ENCODE assay signal across 18 mouse cellular contexts in the genomic region with DNA sequence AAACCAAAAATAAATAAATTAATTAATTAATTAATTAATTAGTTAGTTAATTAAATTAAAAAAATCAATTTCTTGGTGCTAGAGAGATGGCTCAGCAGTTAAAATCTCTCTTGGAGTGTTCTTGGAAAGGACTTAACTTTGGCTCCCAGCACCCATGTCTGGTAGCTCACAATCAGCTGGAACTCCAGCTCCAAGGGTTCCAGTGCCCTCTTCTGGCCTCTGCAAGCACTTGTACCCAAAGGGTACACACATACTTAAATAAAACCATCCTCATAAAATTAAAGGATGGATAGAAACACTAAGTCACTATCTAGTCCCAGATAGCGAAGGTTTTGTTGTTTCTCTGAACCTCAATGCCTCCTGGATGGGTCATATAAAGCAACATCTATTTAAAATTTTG. TPM values are rescaled to one million over a fixed set of nuclear protein-coding genes. Genes with fewer than 3 reads are reported as not detected.
DNase-seq lines count a peak whose midpoint lies in the region; ATAC-seq and TF ChIP-seq lines count a peak whose summit lies in the region.
"Had no signal": no experiment of that assay in that cellular context is flagged by ENCODE, and none has a peak within 500 bp of the region (broad histone marks: within the 10 kb centered on the region; RNA-seq: fewer than 3 reads in every experiment).

No protein-coding gene starts in this region.

- H3K27me3 ChIP-seq in thymus, adult 2 months (ENCODE audit: control insufficient read depth, insufficient read depth, low read length) = no peaks in the 10 kb centered on the region
- H3K27me3 ChIP-seq: embryonic facial prominence, embryonic 12.5 days; hindbrain, embryonic 12.5 days had no signal

- peak; percentile 5 for DNase-seq in CD4-positive, CD25-positive, alpha-beta regulatory T cell, adult 2 months (ENCODE audit: low read depth, low spot score)
- no peak for DNase-seq in layer of hippocampus, adult 2 months (ENCODE audit: low spot score in 2 of 2)
- no peak for DNase-seq in layer of hippocampus, adult 9-10 months (ENCODE audit: low spot score)
- DNase-seq in thymus, postnatal 14 days = peak; percentile 57
- DNase-seq in thymus, adult 2 months = no peak
- DNase-seq in left cerebral cortex, adult 9 months (ENCODE audit: low spot score in 2 of 2) = no peak
- DNase-seq: adrenal gland, adult 2 months; cerebellum, adult 11-12 months; cerebellum, postnatal 25 days; heart, postnatal 10 days; right cerebral cortex, adult 18-20 months had no signal

- no peak overlapping the region for H3K27ac ChIP-seq in layer of hippocampus, adult 2 months
- H3K27ac ChIP-seq in thymus, adult 2 months (ENCODE audit: control insufficient read depth, insufficient read depth, low read length) = no peak overlapping the region
- H3K27ac ChIP-seq: embryonic facial prominence, embryonic 12.5 days; hindbrain, embryonic 12.5 days had no signal

- H3K4me1 ChIP-seq in thymus, adult 2 months (replicated peaks; ENCODE audit: control insufficient read depth, insufficient read depth, low read length) = peaks cover 15% of the 10 kb centered on the region
- H3K4me1 ChIP-seq: embryonic facial prominence, embryonic 12.5 days; hindbrain, embryonic 12.5 days had no signal

- no peak for TF ChIP-seq POLR2A in thymus, adult 2 months (IDR thresholded peaks at IDR 0.05; ENCODE audit: control insufficient read depth, extremely low read depth, insufficient read depth, low read length, poor library complexity)

- WGBS in thymus, adult 2 months = 95% methylated on average over 1 of the region's 1 CpGs

- ATAC-seq in CD4-positive, CD25-positive, alpha-beta regulatory T cell, adult 4 months = no peak
- no peak for ATAC-seq in activated CD4-positive, CD25-positive, alpha-beta regulatory T cell, adult 4 months
- ATAC-seq: forebrain, embryonic 16.5 days; inflammation-experienced regulatory T-cells, adult 6 months; lung, postnatal 0 days had no signal

- no peak overlapping the region for H3K4me3 ChIP-seq in layer of hippocampus, adult 2 months
- no peak overlapping the region for H3K4me3 ChIP-seq in thymus, adult 2 months (ENCODE audit: control insufficient read depth, insufficient read depth, low read length)
- H3K4me3 ChIP-seq: embryonic facial prominence, embryonic 12.5 days; hindbrain, embryonic 12.5 days had no signal

- no peaks in the 10 kb centered on the region for H3K36me3 ChIP-seq in thymus, adult 2 months (ENCODE audit: control insufficient read depth, insufficient read depth, low read length)
- H3K36me3 ChIP-seq: embryonic facial prominence, embryonic 12.5 days; hindbrain, embryonic 12.5 days had no signal

- peak; percentile 42 for TF ChIP-seq CTCF in layer of hippocampus, adult 2 months (conservative IDR thresholded peaks at IDR 0.05)
- no peak for TF ChIP-seq CTCF in thymus, adult 2 months (IDR thresholded peaks at IDR 0.05; ENCODE audit: borderline replicate concordance, control insufficient read depth, extremely low read depth, insufficient read depth, low read length, poor library complexity)

RNA-seq across cellular contexts. Expression of a gene that starts 8.5 kb away (rescaled TPM):
- polyA plus RNA-seq in CD4-positive, CD25-positive, alpha-beta regulatory T cell, adult 4 months (2017; shearing (Covaris generic)) = 10 to 100 TPM; 59.3 to 94.3 TPM
- total RNA-seq in layer of hippocampus, adult 2 months (2021) = 10 to 100 TPM; 19.8 to 20.9 TPM
- 56.2 and 69.8 TPM in 2 replicates for polyA plus RNA-seq in thymus, adult 2 months (2012; rRNA removed)
- 10 to 100 TPM; 32.1 to 37.2 TPM for polyA plus RNA-seq in activated CD4-positive, CD25-positive, alpha-beta regulatory T cell, adult 4 months (2017; shearing (Covaris generic))

RNA-seq across cellular contexts. Expression of a gene that starts 43.4 kb away (rescaled TPM):
- 10 to 100 TPM; 14.4 to 25.7 TPM for polyA plus RNA-seq in CD4-positive, CD25-positive, alpha-beta regulatory T cell, adult 4 months (2017; shearing (Covaris generic))
- total RNA-seq in layer of hippocampus, adult 2 months (2021) = 10 to 100 TPM; 41.0 to 43.4 TPM
- 21.9 and 24.3 TPM in 2 replicates for polyA plus RNA-seq in thymus, adult 2 months (2012; rRNA removed)
- polyA plus RNA-seq in activated CD4-positive, CD25-positive, alpha-beta regulatory T cell, adult 4 months (2017; shearing (Covaris generic)) = 10 to 100 TPM; 17.9 to 28.6 TPM

RNA-seq across cellular contexts. Expression of a gene that starts 43.6 kb away (rescaled TPM):
- polyA plus RNA-seq in CD4-positive, CD25-positive, alpha-beta regulatory T cell, adult 4 months (2017; shearing (Covaris generic)) = 10 to 100 TPM; 21.0 to 25.8 TPM
- 10 to 100 TPM; 12.6 to 14.8 TPM for total RNA-seq in layer of hippocampus, adult 2 months (2021)
- 15.9 and 17.4 TPM in 2 replicates for polyA plus RNA-seq in thymus, adult 2 months (2012; rRNA removed)
- polyA plus RNA-seq in activated CD4-positive, CD25-positive, alpha-beta regulatory T cell, adult 4 months (2017; shearing (Covaris generic)) = 10 to 100 TPM; 17.6 to 21.6 TPM

Comparison
In these comparisons a context has a peak if more than half of its experiments do, and no peak if none do; other contexts are left out.
1. DNase-seq: peak in CD4-positive, CD25-positive, alpha-beta regulatory T cell, adult 2 months (single experiment) and thymus, postnatal 14 days (single experiment); none in layer of hippocampus, adult 2 months (0 of 2), layer of hippocampus, adult 9-10 months (single experiment), thymus, adult 2 months (single experiment) and left cerebral cortex, adult 9 months (0 of 2).